Mouse (Mus musculus): ENCODE measurements around the gene Mup20. TPM values are rescaled to one million over a fixed set of nuclear protein-coding genes. Genes with fewer than 3 reads are reported as not detected.
"Not testable (repeated sequence)": the region's sequence is repeated elsewhere in the genome, so short reads cannot be mapped to it uniquely, and the experiment has no call there.

Gene Mup20
- not detected in 2 replicates for total RNA-seq (2015; ENCODE audit: low replicate concordance)
- total RNA-seq (2017; ENCODE audit: low replicate concordance), result not detected in 2 replicates

DNA sequence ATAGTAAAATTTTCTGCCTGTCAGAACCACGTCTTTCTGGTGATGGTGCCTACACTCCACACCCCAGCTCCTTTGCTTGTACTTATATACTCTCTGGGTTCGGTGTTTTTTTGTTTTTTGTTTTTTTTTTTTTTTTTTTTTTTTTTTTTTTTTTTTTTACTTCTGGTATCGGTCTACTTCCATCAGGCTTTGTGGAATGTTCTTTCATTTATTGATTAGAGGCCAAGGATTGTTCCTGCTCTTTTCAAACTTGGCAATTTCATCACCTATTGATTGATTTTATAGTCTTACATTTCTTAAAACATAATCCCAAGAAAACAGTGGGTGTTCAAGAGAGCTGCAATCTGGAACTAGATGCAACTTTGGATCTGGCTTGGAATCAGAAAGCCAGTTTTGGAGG lies at the start of gene Mup20:
Gene Mup20, minus strand, starts transcription at position 101 of the 400 bp plus-strand sequence.
- not testable (repeated sequence) for ATAC-seq (replicated peaks; ENCODE audit: low FRiP score, poor library complexity, severe bottlenecking)

DNA sequence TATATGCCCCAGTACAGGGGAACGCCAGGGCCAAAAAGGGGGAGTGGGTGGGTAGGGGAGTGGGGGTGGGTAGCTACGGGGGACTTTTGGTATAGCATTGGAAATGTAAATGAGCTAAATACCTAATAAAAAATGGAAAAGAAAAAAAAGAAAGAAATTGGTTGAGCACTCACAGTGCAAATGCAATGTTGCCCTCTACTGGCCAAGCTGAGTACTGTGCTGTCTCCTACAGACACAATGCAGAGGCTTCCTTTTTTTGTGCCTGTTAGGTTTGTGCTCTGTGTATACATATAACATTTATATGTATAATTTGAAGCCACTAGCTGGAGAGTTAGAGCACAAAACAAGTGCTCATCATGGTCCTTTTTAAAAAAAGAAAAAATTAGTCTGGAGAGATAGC lies 49.4 kb upstream of the Mup20 start:
- ATAC-seq (replicated peaks; ENCODE audit: low FRiP score, poor library complexity, severe bottlenecking), result not testable (repeated sequence)

GRCm38 (mm10) chr4:62087953-62088352 lies 34.0 kb upstream of the Mup20 start:
- ATAC-seq (replicated peaks; ENCODE audit: low FRiP score, poor library complexity, severe bottlenecking), result no peak

DNA sequence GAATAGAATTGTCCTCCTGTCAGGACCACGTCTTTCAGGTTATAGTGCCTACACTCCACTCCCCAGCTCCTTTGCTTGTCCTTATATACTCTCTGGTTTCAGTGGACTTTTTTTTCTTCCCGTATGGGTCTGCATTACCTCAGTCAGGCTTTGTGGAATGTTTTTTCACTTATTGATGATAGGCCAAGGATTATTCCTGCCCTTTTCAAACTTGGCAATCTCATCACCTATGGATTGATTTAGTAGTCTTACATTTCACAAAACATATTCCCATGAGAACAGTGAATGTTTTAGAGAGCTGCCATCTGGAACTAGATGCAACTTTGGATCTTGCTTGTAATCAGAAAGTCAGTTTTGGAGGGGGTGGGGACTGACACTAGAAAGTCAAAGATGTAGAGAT lies 33.3 kb upstream of the Mup20 start, which contains the start of gene Mup3:
Gene Mup3, minus strand, starts transcription at position 102 of the 400 bp plus-strand sequence.
- ATAC-seq (replicated peaks; ENCODE audit: low FRiP score, poor library complexity, severe bottlenecking), result no peak

- no peak for ATAC-seq (replicated peaks; ENCODE audit: low FRiP score, poor library complexity, severe bottlenecking)
Observed at GRCm38 (mm10) chr4:62082755-62083154, 28.8 kb upstream of the Mup20 start.

DNA sequence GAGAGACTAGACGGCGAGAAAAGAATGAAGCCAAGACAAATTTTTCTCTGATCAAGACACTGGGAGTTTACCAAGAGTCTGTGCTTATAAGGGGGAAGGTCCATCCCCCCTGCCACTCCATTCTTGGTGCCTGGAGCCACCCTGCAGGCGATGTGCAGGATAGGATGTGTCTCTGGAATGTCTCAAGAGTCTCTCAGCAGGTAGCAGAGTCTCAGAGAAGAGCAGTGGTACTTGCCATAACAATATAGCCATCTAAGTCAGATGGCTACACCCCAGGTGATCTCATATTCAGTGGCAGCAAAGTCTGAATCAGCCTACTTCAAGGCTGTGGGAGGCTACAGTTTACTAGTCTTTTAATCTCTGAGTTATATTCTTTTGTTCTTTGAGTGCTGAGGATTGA lies 21.2 kb upstream of the Mup20 start:
- no peak for ATAC-seq (replicated peaks; ENCODE audit: low FRiP score, poor library complexity, severe bottlenecking)

DNA sequence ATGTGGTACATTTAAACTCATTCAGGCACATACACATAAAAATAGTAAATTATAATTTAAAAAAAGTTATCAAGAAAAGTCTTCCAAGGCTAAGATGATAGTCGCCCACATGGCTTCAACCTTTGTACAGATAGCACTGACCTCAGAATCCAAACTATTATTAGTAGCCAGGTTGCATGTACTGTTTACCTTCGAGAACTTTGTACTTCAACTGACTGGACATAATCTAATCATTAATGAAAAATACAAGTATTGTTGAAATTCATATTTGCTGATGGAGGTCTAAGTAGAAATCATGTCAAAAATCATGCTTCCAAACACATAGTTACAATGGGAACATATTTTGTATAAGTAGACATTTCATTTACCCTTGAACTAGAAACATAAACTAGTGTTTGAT lies 822 bp upstream of the Mup20 start:
- ATAC-seq (replicated peaks; ENCODE audit: low FRiP score, poor library complexity, severe bottlenecking), result not testable (repeated sequence)

DNA sequence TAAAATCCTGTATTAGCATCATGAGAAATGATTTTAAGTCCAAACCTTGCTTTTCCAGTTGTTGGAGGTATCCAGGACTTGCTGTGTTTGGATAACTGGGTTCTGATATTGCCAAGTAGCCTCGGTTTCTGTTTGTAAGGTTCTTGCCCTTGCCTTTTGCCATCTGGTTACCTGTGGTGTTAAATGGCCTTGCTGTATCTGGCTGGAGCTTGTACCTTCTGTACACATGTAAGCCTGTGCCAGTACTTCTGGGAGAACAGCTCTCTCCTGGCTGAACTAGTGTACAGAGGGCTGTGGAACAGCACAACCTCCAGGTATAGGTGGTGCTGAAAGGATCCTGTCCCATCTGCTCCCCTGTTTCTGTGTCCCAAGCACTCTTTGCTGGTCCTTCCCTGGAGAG lies 27.7 kb downstream of the Mup20 start:
- ATAC-seq (replicated peaks; ENCODE audit: low FRiP score, poor library complexity, severe bottlenecking), result no peak

- no peak for ATAC-seq (replicated peaks; ENCODE audit: low FRiP score, poor library complexity, severe bottlenecking)
Observed at GRCm38 (mm10) chr4:62024256-62024959, 29.6 kb downstream of the Mup20 start.

DNA sequence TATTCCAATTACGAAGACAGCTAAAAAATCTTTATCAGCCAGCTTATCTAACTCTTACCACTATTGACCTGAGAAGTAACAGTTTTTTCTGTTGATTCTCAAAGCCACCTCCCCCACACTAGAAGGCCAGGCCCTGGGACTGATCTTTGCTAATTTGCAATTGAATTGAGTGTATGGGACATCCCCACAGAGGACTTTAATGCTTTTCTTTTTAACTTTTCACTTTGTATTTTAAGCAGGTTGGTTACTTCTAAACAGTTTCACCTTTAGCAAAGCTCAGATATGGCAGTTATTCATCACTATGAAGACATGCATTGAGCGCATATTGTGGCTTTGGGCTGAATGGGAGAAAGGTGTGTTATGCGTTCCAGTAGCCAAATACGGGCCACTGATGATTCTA lies 30.3 kb downstream of the Mup20 start:
- ATAC-seq (replicated peaks; ENCODE audit: low FRiP score, poor library complexity, severe bottlenecking), result no peak

- no peak for ATAC-seq (replicated peaks; ENCODE audit: low FRiP score, poor library complexity, severe bottlenecking)
Observed at GRCm38 (mm10) chr4:62023120-62023519, 30.8 kb downstream of the Mup20 start.

- ATAC-seq (replicated peaks; ENCODE audit: low FRiP score, poor library complexity, severe bottlenecking), result not testable (repeated sequence)
Observed at GRCm38 (mm10) chr4:62020511-62020910, 33.4 kb downstream of the Mup20 start.

Other genes with a start within 250 kb of the Mup20 start
- gene Mup5, start 218.9 kb downstream of the Mup20 start, total RNA-seq (2015; ENCODE audit: low replicate concordance), result not detected in 2 replicates
- gene Mup5, start 218.9 kb downstream of the Mup20 start, total RNA-seq (2017; ENCODE audit: low replicate concordance), result not detected in 2 replicates
- gene Mup3, start 33.2 kb upstream of the Mup20 start, total RNA-seq (2015; ENCODE audit: low replicate concordance), result not detected in 2 replicates
- not detected in 2 replicates for gene Mup3, start 33.2 kb upstream of the Mup20 start, total RNA-seq (2017; ENCODE audit: low replicate concordance)
- gene Mup21, start 96.7 kb upstream of the Mup20 start, total RNA-seq (2015; ENCODE audit: low replicate concordance), result not detected in 2 replicates
- not detected in 2 replicates for gene Mup21, start 96.7 kb upstream of the Mup20 start, total RNA-seq (2017; ENCODE audit: low replicate concordance)
- not detected in 2 replicates for gene Zfp37, start 176.9 kb upstream of the Mup20 start, total RNA-seq (2015; ENCODE audit: low replicate concordance)
- not detected in 2 replicates for gene Zfp37, start 176.9 kb upstream of the Mup20 start, total RNA-seq (2017; ENCODE audit: low replicate concordance)
- gene Slc31a2, start 208.4 kb upstream of the Mup20 start, total RNA-seq (2015; ENCODE audit: low replicate concordance), result 15.0 and 24.4 TPM in 2 replicates
- 8.8 and 13.6 TPM in 2 replicates for gene Slc31a2, start 208.4 kb upstream of the Mup20 start, total RNA-seq (2017; ENCODE audit: low replicate concordance)